Mouse (Mus musculus): ENCODE results near the gene Dpysl4. TPM values are rescaled to one million over a fixed set of nuclear protein-coding genes. Genes with fewer than 3 reads are reported as not detected.

The Dpysl4 gene
- polyA plus RNA-seq, 1 experiment from 2014 or later: 52.8 TPM

- Histone ChIP-seq H3K36me3 (0 out of 2 replicates have a peak, but pooled peaks cover 4% of the 10 kb centered on the region), H3K4me1 (peaks cover 14% of the 10 kb centered on the region), H3K27ac (no peak overlapping the region), H3K9me3 (peaks cover 3% of the 10 kb centered on the region; the same call in 1 of the 2 replicates), H3K27me3 (peaks cover 14% of the 10 kb centered on the region; the same call in 1 of the 2 replicates), H3K4me3 (no peak overlapping the region), H3K4me2 (replicated peaks) (no peak overlapping the region), H3K9ac (no peak overlapping the region)
- no peak for ATAC-seq (ENCODE audit: insufficient number of reproducible peaks, insufficient read depth, low FRiP score, low TSS enrichment)
- 56% methylated on average over 1 of the region's 1 CpGs for WGBS
Observed at GRCm38 (mm10) chr7:139084316-139084715, 1.5 kb upstream of the Dpysl4 start.

- WGBS: 2% methylated on average over 61 of the region's 61 CpGs
- peaks cover 20% of the 10 kb centered on the region for H3K36me3 ChIP-seq
- H3K4me2 ChIP-seq (replicated peaks): peak overlapping the region; percentile 75
- no peaks in the 10 kb centered on the region for H3K9me3 ChIP-seq
- peak overlapping the region; percentile 63 for H3K4me3 ChIP-seq
- peaks cover 14% of the 10 kb centered on the region; the same call in 1 of the 2 replicates for H3K27me3 ChIP-seq
- H3K27ac ChIP-seq: no peak overlapping the region
- peaks cover 14% of the 10 kb centered on the region for H3K4me1 ChIP-seq
- peak; percentile 47; the same call in 1 of the 2 replicates for ATAC-seq (ENCODE audit: insufficient number of reproducible peaks, insufficient read depth, low FRiP score, low TSS enrichment)
- H3K9ac ChIP-seq: peak overlapping the region; percentile 77
Observed at GRCm38 (mm10) chr7:139086195-139087158, 676 bp downstream of the Dpysl4 start.

- no peak for ATAC-seq (ENCODE audit: insufficient number of reproducible peaks, insufficient read depth, low FRiP score, low TSS enrichment)
- Histone ChIP-seq H3K9ac (no peak overlapping the region), H3K4me2 (replicated peaks) (peak overlapping the region; percentile 75; the same call in 1 of the 2 replicates), H3K36me3 (peaks cover 30% of the 10 kb centered on the region), H3K4me1 (peaks cover 14% of the 10 kb centered on the region), H3K4me3 (no peak overlapping the region), H3K27me3 (peaks cover 14% of the 10 kb centered on the region; the same call in 1 of the 2 replicates), H3K27ac (no peak overlapping the region), H3K9me3 (no peaks in the 10 kb centered on the region)
- 71% methylated on average over 2 of the region's 2 CpGs for WGBS
Observed at GRCm38 (mm10) chr7:139087801-139088200, 2.0 kb downstream of the Dpysl4 start.

- Histone ChIP-seq H3K36me3 (peaks cover 30% of the 10 kb centered on the region), H3K9ac (no peak overlapping the region), H3K9me3 (no peaks in the 10 kb centered on the region), H3K4me1 (peaks cover 14% of the 10 kb centered on the region), H3K4me2 (replicated peaks) (no peak overlapping the region), H3K27ac (no peak overlapping the region), H3K27me3 (peaks cover 14% of the 10 kb centered on the region; the same call in 1 of the 2 replicates), H3K4me3 (no peak overlapping the region)
- WGBS: 82% methylated on average over 12 of the region's 12 CpGs
- ATAC-seq (ENCODE audit: insufficient number of reproducible peaks, insufficient read depth, low FRiP score, low TSS enrichment): no peak
Observed at GRCm38 (mm10) chr7:139089892-139090874, 4.4 kb downstream of the Dpysl4 start.

- Histone ChIP-seq H3K4me3 (no peak overlapping the region), H3K9me3 (no peaks in the 10 kb centered on the region), H3K36me3 (peaks cover 36% of the 10 kb centered on the region), H3K27ac (no peak overlapping the region), H3K4me1 (peaks cover 13% of the 10 kb centered on the region), H3K4me2 (replicated peaks) (no peak overlapping the region), H3K9ac (no peak overlapping the region), H3K27me3 (peaks cover 11% of the 10 kb centered on the region; the same call in 1 of the 2 replicates)
- 89% methylated on average over 9 of the region's 9 CpGs for WGBS
- no peak for ATAC-seq (ENCODE audit: insufficient number of reproducible peaks, insufficient read depth, low FRiP score, low TSS enrichment)
Observed at GRCm38 (mm10) chr7:139091681-139092080, 5.9 kb downstream of the Dpysl4 start.

- ATAC-seq (ENCODE audit: insufficient number of reproducible peaks, insufficient read depth, low FRiP score, low TSS enrichment): no peak
- peaks cover 36% of the 10 kb centered on the region for H3K36me3 ChIP-seq
- 91% methylated on average over 5 of the region's 5 CpGs for WGBS
Observed at GRCm38 (mm10) chr7:139092676-139093075, 6.9 kb downstream of the Dpysl4 start.

GRCm38 (mm10) chr7:139093124-139093523 lies 7.3 kb downstream of the Dpysl4 start:
- peaks cover 40% of the 10 kb centered on the region for H3K36me3 ChIP-seq
- H3K27ac ChIP-seq: no peak overlapping the region
- no peaks in the 10 kb centered on the region for H3K9me3 ChIP-seq
- H3K4me3 ChIP-seq: no peak overlapping the region
- no peaks in the 10 kb centered on the region for H3K4me1 ChIP-seq
- 84% methylated on average over 5 of the region's 5 CpGs for WGBS
- no peaks in the 10 kb centered on the region for H3K27me3 ChIP-seq
- no peak overlapping the region for H3K9ac ChIP-seq
- ATAC-seq (ENCODE audit: insufficient number of reproducible peaks, insufficient read depth, low FRiP score, low TSS enrichment): no peak
- no peak overlapping the region for H3K4me2 ChIP-seq (replicated peaks)

More at GRCm38 (mm10) chr7:139092676-139093075, 6.9 kb downstream of the Dpysl4 start:
- no peak overlapping the region for H3K4me2 ChIP-seq (replicated peaks)
- H3K9ac ChIP-seq: no peak overlapping the region
- H3K27me3 ChIP-seq: peaks cover 3% of the 10 kb centered on the region; the same call in 1 of the 2 replicates
- H3K9me3 ChIP-seq: no peaks in the 10 kb centered on the region
- no peak overlapping the region for H3K4me3 ChIP-seq
- no peak overlapping the region for H3K27ac ChIP-seq
- H3K4me1 ChIP-seq: 0 out of 2 replicates have a peak, but pooled peaks cover 3% of the 10 kb centered on the region

GRCm38 (mm10) chr7:139093781-139094180 lies 8.0 kb downstream of the Dpysl4 start:
- WGBS: 80% methylated on average over 7 of the region's 7 CpGs
- H3K9me3 ChIP-seq: no peaks in the 10 kb centered on the region
- peaks cover 45% of the 10 kb centered on the region for H3K36me3 ChIP-seq
- no peak overlapping the region for H3K4me3 ChIP-seq
- no peak overlapping the region for H3K27ac ChIP-seq
- no peak overlapping the region for H3K4me2 ChIP-seq (replicated peaks)
- H3K9ac ChIP-seq: no peak overlapping the region
- H3K4me1 ChIP-seq: no peaks in the 10 kb centered on the region
- no peaks in the 10 kb centered on the region for H3K27me3 ChIP-seq
- ATAC-seq (ENCODE audit: insufficient number of reproducible peaks, insufficient read depth, low FRiP score, low TSS enrichment): no peak

- WGBS: 79% methylated on average over 6 of the region's 6 CpGs
- peaks cover 47% of the 10 kb centered on the region for H3K36me3 ChIP-seq
- ATAC-seq (ENCODE audit: insufficient number of reproducible peaks, insufficient read depth, low FRiP score, low TSS enrichment): no peak
Observed at GRCm38 (mm10) chr7:139094761-139095160, 9.0 kb downstream of the Dpysl4 start.

GRCm38 (mm10) chr7:139095282-139095681 lies 9.5 kb downstream of the Dpysl4 start:
- WGBS: 79% methylated on average over 7 of the region's 7 CpGs
- ATAC-seq (ENCODE audit: insufficient number of reproducible peaks, insufficient read depth, low FRiP score, low TSS enrichment): no peak
- no peak overlapping the region for H3K4me3 ChIP-seq
- no peak overlapping the region for H3K27ac ChIP-seq
- H3K27me3 ChIP-seq: no peaks in the 10 kb centered on the region
- H3K4me1 ChIP-seq: no peaks in the 10 kb centered on the region
- peaks cover 42% of the 10 kb centered on the region for H3K36me3 ChIP-seq
- no peak overlapping the region for H3K9ac ChIP-seq
- no peaks in the 10 kb centered on the region for H3K9me3 ChIP-seq
- no peak overlapping the region for H3K4me2 ChIP-seq (replicated peaks)

More at GRCm38 (mm10) chr7:139094761-139095160, 9.0 kb downstream of the Dpysl4 start:
- Histone ChIP-seq H3K4me2 (replicated peaks) (no peak overlapping the region), H3K4me1 (no peaks in the 10 kb centered on the region), H3K9me3 (no peaks in the 10 kb centered on the region), H3K4me3 (no peak overlapping the region), H3K27me3 (no peaks in the 10 kb centered on the region), H3K27ac (no peak overlapping the region), H3K9ac (no peak overlapping the region)

- Histone ChIP-seq H3K4me1 (no peaks in the 10 kb centered on the region), H3K36me3 (peaks cover 38% of the 10 kb centered on the region), H3K9me3 (no peaks in the 10 kb centered on the region), H3K9ac (no peak overlapping the region), H3K27me3 (no peaks in the 10 kb centered on the region), H3K27ac (no peak overlapping the region), H3K4me3 (no peak overlapping the region), H3K4me2 (replicated peaks) (no peak overlapping the region)
- 90% methylated on average over 6 of the region's 6 CpGs for WGBS
- no peak for ATAC-seq (ENCODE audit: insufficient number of reproducible peaks, insufficient read depth, low FRiP score, low TSS enrichment)
Observed at GRCm38 (mm10) chr7:139096399-139096798, 10.6 kb downstream of the Dpysl4 start.

All from embryonic facial prominence, embryonic 12.5 days (tissue).